Mouse (Mus musculus) megakaryocyte progenitor cell, adult 5-6 weeks (primary cell): ENCODE data around the gene Gsg1l. TPM values are rescaled to one million over a fixed set of nuclear protein-coding genes. Genes with fewer than 3 reads are reported as not detected.

Experiments used
- ATAC-seq: replicated peaks from 2 replicates; pipeline ENCODE4 v1.8.0; 2016; ENCODE audit warnings: mild to moderate bottlenecking, moderate TSS enrichment, inconsistent platforms; ENCODE audit not compliant: poor library complexity
- total RNA-seq, 2 experiments: library from RNA; stranded (forward) in 1 of 2; stranded (reverse) in 1 of 2; fragments of 157-497, 149-512 nt in 1 of 2; fragments of 200-1000 nt in 1 of 2; gene quantifications; 2 replicates each; pipeline versions ENCODE4 v1.2.3 to v1.2.4; 2015 to 2017

Gsg1l gene
- total RNA-seq, 2 experiments from 2014 or later: not detected

- no peak for ATAC-seq
These were observed 405 bp downstream of the Gsg1l start for GRCm38 (mm10) chr7:126081727-126082285.

GRCm38 (mm10) chr7:126080949-126081654 lies 1.1 kb downstream of the Gsg1l start:
- no peak for ATAC-seq

GRCm38 (mm10) chr7:126076935-126077334 lies 5.3 kb downstream of the Gsg1l start:
- no peak for ATAC-seq

GRCm38 (mm10) chr7:126075058-126075457 lies 7.2 kb downstream of the Gsg1l start:
- 0 out of 2 replicates have a peak, but pooled peaks have one; percentile 14 for ATAC-seq

- no peak for ATAC-seq
These were observed 11.9 kb downstream of the Gsg1l start for GRCm38 (mm10) chr7:126070321-126070720.

GRCm38 (mm10) chr7:126066777-126067176 lies 15.4 kb downstream of the Gsg1l start:
- no peak for ATAC-seq

- no peak for ATAC-seq
These were observed 16.9 kb downstream of the Gsg1l start for GRCm38 (mm10) chr7:126065243-126065876.

- no peak for ATAC-seq
These were observed 20.0 kb downstream of the Gsg1l start for GRCm38 (mm10) chr7:126062228-126062627.

GRCm38 (mm10) chr7:126058918-126059317 lies 23.3 kb downstream of the Gsg1l start:
- ATAC-seq: no peak

GRCm38 (mm10) chr7:126057332-126057914 lies 24.8 kb downstream of the Gsg1l start:
- no peak for ATAC-seq

GRCm38 (mm10) chr7:126054574-126054973 lies 27.6 kb downstream of the Gsg1l start:
- ATAC-seq: peak; percentile 66

- no peak for ATAC-seq
These were observed 28.6 kb downstream of the Gsg1l start for GRCm38 (mm10) chr7:126053618-126054017.

GRCm38 (mm10) chr7:126051910-126052309 lies 30.3 kb downstream of the Gsg1l start:
- no peak for ATAC-seq

- ATAC-seq: no peak
These were observed 37.1 kb downstream of the Gsg1l start for GRCm38 (mm10) chr7:126045077-126045476.

GRCm38 (mm10) chr7:126042306-126042705 lies 39.9 kb downstream of the Gsg1l start:
- ATAC-seq: peak; percentile 84

- ATAC-seq: no peak
These were observed 41.3 kb downstream of the Gsg1l start for GRCm38 (mm10) chr7:126040794-126041526.

GRCm38 (mm10) chr7:126039847-126040246 lies 42.4 kb downstream of the Gsg1l start:
- no peak for ATAC-seq

GRCm38 (mm10) chr7:126039247-126039835 lies 42.9 kb downstream of the Gsg1l start:
- ATAC-seq: peak; percentile 44

- no peak for ATAC-seq
These were observed 43.6 kb downstream of the Gsg1l start for GRCm38 (mm10) chr7:126038366-126039246.

GRCm38 (mm10) chr7:126035332-126035731 lies 46.9 kb downstream of the Gsg1l start:
- no peak for ATAC-seq
